Mouse (Mus musculus) frontal cortex, postnatal 25 days (tissue): ENCODE data around the gene Pkdcc.

Experiments
- DNase-seq, 2 experiments: peaks; one replicate each; pipeline ENCODE4 v3.0.0; 2022; ENCODE audit warnings: low spot score in 2 of 2

Gene Pkdcc

DNA sequence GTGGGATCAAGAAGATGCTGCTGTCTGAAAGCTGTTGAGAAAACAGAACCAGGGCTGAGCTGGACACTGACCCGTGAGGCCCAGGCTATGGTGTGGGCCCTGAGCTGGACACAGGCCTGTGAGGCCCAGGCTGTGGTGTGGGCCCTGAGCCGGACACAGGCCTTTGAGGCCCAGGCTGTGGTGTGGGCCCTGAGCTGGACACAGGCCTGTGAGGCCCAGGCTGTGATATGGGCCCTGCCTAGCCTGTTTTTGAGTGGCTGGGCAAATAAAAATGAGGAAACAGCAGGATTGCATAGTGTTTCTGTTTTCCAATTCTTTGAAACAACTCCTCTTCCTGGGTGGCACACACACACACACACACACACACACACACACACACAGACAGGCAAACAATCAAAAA, 2.7 kb upstream of the Pkdcc start:
- DNase-seq = no peak

DNA sequence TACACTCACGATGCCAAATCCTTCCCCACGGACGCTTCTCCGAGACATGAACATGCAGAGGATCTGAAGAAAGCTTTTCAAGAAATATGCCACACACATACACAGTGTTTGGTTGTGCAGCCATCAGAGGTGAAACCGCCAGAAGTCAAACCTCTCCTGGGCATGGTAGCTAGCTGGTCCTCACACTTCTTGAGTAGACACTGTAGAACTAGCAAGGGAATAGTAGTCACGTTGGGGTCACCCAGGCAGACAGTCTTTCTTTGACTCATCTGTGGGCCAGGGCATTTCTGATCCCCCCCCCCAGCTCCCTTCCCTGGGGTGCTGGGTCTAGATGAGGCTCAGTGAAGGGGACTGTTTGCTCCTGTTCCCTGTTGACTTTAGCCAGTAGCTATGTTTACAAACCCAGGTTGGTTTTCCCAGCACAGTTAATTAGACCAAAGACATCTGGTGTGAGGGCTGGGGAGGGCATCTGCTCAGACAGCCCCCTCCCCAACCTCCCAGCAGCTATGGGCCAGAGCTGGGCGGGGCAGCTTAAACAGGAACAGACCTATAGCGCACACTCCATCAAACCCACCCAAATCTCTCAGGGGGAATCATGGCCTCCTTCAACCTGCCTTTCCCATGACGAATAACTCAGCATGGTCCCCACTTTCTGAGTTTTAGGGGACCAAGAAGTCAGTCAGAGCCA, 1.7 kb upstream of the Pkdcc start:
- DNase-seq = no peak

DNA sequence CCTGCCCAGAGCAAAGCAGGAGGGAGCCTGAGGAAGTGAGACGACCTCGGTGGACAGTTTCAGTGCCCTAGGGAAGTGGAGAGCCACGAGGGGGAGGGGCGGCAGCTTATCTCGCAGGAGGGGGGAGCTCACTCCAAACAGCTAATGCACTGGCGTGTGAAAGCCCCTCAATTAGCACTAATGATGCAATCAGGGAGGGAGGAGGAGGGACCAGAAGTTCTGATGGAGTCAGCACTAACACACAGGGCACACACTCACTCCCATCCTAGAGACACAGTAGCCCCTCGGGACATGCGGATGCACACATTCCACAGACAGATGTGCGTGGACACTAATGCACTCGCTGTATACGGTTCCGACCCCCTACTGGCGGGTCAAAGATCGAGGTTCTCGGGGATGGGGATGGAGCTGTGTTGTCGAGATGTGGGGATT, 915 bp upstream of the Pkdcc start:
- no peak for DNase-seq

GRCm38 (mm10) chr17:83215529-83216244, 595 bp downstream of the Pkdcc start:
- peak; percentile 15 to 31 for DNase-seq

DNA sequence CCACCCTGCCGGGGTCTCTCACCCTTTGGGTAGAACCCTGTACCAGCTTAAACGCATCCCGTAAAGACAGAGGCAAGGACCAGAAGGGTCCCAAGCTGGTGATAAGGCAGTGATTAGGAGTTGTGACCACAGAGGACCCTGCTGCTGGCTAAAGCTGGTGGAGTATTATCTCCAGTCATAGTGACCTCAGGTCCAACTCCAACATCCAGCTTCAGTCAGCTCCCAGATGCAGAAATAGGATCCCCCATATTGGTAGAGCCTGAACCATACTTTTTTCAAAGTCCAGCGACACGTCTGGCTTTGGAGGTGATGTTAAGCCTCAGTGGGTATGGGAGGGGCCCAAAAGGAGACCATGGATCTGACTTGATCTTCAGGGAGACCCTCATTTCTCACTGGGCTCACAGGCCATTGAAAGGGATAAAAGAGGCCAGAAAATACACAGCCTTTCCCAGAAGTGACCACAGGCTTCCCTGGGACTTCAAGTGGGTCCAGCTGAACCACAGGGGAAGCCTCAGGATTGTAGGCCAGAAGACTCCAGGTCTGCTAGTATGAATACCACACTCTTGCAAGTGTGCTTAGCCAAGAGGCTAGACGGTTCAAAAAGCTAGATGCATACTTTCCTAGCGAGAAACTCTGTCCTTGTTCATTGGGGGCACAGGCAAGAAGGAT, 1.3 kb downstream of the Pkdcc start:
- DNase-seq = no peak

DNA sequence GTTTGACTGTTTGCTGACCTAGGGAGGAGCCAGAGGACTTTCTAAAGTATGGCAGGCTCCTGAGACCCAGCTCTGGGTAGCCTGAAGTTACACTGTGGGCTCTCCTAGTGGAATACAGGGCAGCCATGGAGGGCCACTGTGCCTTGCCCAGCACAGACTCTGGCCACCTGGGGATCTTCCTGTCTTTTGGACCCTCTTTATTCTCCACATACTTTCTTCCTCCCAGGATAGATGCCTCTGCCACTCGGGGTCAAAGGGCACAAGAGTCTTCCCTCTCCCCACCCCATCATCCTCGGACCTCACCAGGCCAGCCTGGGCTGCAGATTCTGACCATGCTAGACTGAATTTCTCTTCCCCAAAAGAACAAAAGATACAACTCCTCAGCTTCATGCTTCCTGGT, 3.1 kb downstream of the Pkdcc start:
- DNase-seq = no peak

DNA sequence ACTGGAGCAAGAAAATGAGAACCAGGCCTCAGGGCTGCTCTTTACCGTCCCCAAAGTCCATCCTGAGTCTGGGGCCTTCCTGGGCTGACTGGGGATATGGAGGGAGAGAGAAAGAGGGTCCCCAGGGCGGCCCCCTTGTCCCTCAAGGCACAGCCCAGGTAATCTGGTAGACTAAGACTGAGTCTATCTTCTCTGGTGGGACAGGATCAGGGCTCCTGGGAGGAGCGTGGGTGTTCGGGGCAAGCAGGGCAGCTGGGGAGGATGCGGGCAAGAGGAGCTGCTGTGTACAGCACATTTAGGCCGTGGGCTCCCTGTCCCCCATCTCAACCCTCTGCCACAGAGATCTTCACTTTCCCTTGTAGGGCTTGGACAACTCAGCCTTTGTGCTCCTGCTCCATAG, 3.6 kb downstream of the Pkdcc start:
- DNase-seq = no peak

- DNase-seq = no peak
Observed at GRCm38 (mm10) chr17:83219351-83220287, 4.5 kb downstream of the Pkdcc start.

- DNase-seq = no peak
Observed at GRCm38 (mm10) chr17:83220954-83221538, 6.0 kb downstream of the Pkdcc start.

- DNase-seq = no peak
Observed at GRCm38 (mm10) chr17:83221611-83222500, 6.8 kb downstream of the Pkdcc start.

GRCm38 (mm10) chr17:83222705-83223104, 7.6 kb downstream of the Pkdcc start:
- DNase-seq = no peak

- no peak for DNase-seq
Observed at GRCm38 (mm10) chr17:83224451-83224971, 9.4 kb downstream of the Pkdcc start.

- no peak for DNase-seq
Observed at GRCm38 (mm10) chr17:83226395-83226986, 11.4 kb downstream of the Pkdcc start.

DNA sequence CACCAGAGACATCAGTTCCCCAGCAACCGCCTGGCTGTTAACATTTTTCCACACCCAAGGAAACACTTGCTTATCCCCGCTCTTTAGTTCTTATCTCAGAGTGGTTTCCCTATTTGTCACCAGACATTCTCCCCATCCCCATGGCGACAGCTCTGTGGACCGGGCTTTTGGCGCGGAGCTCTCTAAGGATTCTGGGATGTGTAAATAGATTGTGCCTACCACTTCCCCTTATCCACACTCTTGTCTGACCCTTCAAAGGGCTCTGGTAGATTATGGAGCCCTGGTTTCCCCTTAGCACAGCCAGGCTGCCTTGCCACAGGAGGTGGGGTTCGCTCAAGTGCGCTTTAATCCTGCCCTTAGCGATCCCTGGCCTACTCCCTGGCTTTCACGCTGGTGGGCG, 16.3 kb downstream of the Pkdcc start:
- DNase-seq = no peak

- no peak for DNase-seq
Observed at GRCm38 (mm10) chr17:83235227-83235626, 20.1 kb downstream of the Pkdcc start.

DNA sequence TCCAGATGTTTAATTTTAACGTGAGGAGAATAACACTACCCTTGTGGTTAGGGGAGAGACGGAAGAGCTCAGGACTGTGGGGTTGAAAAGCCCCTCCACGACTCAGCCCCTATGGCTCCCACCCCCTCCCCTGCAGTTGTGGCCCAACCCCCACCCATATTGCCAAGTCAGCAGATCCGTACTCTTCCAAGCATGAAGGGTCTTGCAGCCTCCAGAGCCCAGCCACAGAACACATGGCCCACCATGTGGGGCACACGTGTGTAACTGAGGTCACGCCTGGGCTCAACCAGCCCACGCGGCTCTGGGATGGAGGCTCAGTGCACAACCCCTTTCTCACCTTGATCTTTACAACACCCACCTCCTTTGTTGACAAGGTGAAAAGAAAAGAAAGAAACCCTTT, 21.1 kb downstream of the Pkdcc start:
- no peak for DNase-seq

- no peak for DNase-seq
Observed at GRCm38 (mm10) chr17:83238123-83239058, 23.3 kb downstream of the Pkdcc start.

GRCm38 (mm10) chr17:83244502-83244901, 29.4 kb downstream of the Pkdcc start:
- no peak for DNase-seq

GRCm38 (mm10) chr17:83245460-83245859, 30.4 kb downstream of the Pkdcc start:
- no peak for DNase-seq
